In the genomic region with DNA sequence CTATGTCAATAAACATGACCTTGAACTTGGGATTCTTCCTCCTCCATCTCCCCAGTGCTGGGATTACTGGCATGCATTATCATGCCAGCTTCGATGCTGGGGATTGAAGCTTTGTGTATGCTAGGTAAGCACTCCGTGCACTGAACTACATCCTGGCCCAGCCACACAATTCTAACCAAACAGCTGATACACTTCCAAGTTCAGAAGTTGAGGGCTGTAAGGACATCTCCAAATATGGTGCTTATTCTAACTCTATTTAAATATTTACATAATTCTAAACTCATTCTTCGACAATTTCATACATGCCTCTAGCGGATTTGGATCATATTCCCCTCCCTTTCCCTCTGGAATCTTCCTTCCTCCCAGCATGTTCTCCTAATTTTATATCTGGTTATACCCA, we compare ENCODE assay signal across 16 mouse cellular contexts.
"Had no signal": no experiment of that assay in that cellular context is flagged by ENCODE, and none has a peak within 500 bp of the region (broad histone marks: within the 10 kb centered on the region; RNA-seq: fewer than 3 reads in every experiment).

No protein-coding gene starts in this region.

- H3K4me1 ChIP-seq: intestine, embryonic 15.5 days; limb, embryonic 10.5 days; limb, embryonic 13.5 days; liver, embryonic 12.5 days; liver, embryonic 15.5 days; midbrain, embryonic 13.5 days had no signal

- DNase-seq: kidney, adult 2 months; kidney, postnatal 25 days; layer of hippocampus, adult 9-11 months; liver; lung, adult 2 months; right cerebral cortex, postnatal 4 days; thymus, postnatal 25 days had no signal

- H3K4me3 ChIP-seq: intestine, embryonic 15.5 days; layer of hippocampus, adult 2 months; limb, embryonic 10.5 days; limb, embryonic 13.5 days; liver, embryonic 12.5 days; liver, embryonic 15.5 days; midbrain, embryonic 13.5 days had no signal

- H3K4me2 ChIP-seq: intestine, embryonic 15.5 days; limb, embryonic 13.5 days; liver, embryonic 12.5 days; liver, embryonic 15.5 days; midbrain, embryonic 13.5 days had no signal

- H3K9me3 ChIP-seq: intestine, embryonic 15.5 days; limb, embryonic 10.5 days; limb, embryonic 13.5 days; liver, embryonic 12.5 days; liver, embryonic 15.5 days; midbrain, embryonic 13.5 days had no signal

- H3K27me3 ChIP-seq: intestine, embryonic 15.5 days; limb, embryonic 13.5 days; liver, embryonic 12.5 days; liver, embryonic 15.5 days; midbrain, embryonic 13.5 days had no signal

- H3K27ac ChIP-seq: intestine, embryonic 15.5 days; kidney, postnatal 0 days; layer of hippocampus, adult 2 months; limb, embryonic 10.5 days; limb, embryonic 13.5 days; liver, embryonic 12.5 days; liver, embryonic 15.5 days; macrophage; midbrain, embryonic 13.5 days had no signal

- H3K36me3 ChIP-seq: intestine, embryonic 15.5 days; limb, embryonic 10.5 days; limb, embryonic 13.5 days; midbrain, embryonic 13.5 days had no signal

- H3K9ac ChIP-seq: intestine, embryonic 15.5 days; limb, embryonic 13.5 days; liver, embryonic 12.5 days; liver, embryonic 15.5 days; midbrain, embryonic 13.5 days had no signal

- ATAC-seq: intestine, embryonic 15.5 days; liver, embryonic 12.5 days; midbrain, embryonic 13.5 days had no signal
